Mouse (Mus musculus) intestine, postnatal 0 days (tissue): ENCODE measurements around the gene Bloc1s6. TPM values are rescaled to one million over a fixed set of nuclear protein-coding genes. Genes with fewer than 3 reads are reported as not detected.

Source experiments
- ATAC-seq: fragments of 200-750 bp; cut with Nextera tagmentation; 2 replicates; pipeline ENCODE4 v1.8.0; 2017; ENCODE audit warnings: mild to moderate bottlenecking, moderate TSS enrichment, moderate library complexity
- H3K27ac ChIP-seq: fragments of 300-500 bp; sonication (generic); 2 replicates; pipeline ENCODE4 v1.5.1; 2014; ENCODE audit warnings: mild to moderate bottlenecking, low read depth, low read length, moderate library complexity
- H3K27me3 ChIP-seq: fragments of 300-500 bp; sonication (generic); replicated peaks from 2 replicates; pipeline ENCODE4 v1.6.1; 2014; ENCODE audit warnings: low read length, mixed read lengths; ENCODE audit not compliant: control insufficient read depth, insufficient read depth
- H3K36me3 ChIP-seq: fragments of 300-500 bp; sonication (generic); 2 replicates; pipeline ENCODE4 v1.6.1; 2014; ENCODE audit warnings: mild to moderate bottlenecking, moderate library complexity; ENCODE audit not compliant: control insufficient read depth, insufficient read depth
- H3K4me1 ChIP-seq: fragments of 300-500 bp; sonication (generic); replicated peaks from 2 replicates; pipeline ENCODE4 v1.6.1; 2014; ENCODE audit warnings: antibody characterized with exemption, low read length, mixed read lengths; ENCODE audit not compliant: control insufficient read depth, insufficient read depth
- H3K4me2 ChIP-seq: fragments of 300-500 bp; sonication (generic); replicated peaks from 2 replicates; pipeline ENCODE4 v1.6.1; 2014; ENCODE audit warnings: low read depth, mild to moderate bottlenecking, moderate library complexity
- H3K4me3 ChIP-seq: fragments of 300-500 bp; sonication (generic); 2 replicates; pipeline ENCODE4 v1.5.1; 2014; ENCODE audit warnings: low read depth, low read length
- H3K9ac ChIP-seq: fragments of 300-500 bp; sonication (generic); 2 replicates; pipeline ENCODE4 v1.6.1; 2014; ENCODE audit warnings: mild to moderate bottlenecking, low read depth, low read length
- H3K9me3 ChIP-seq: fragments of 300-500 bp; sonication (generic); 2 replicates; pipeline ENCODE4 v1.6.1; 2016; ENCODE audit warnings: mixed run types; ENCODE audit not compliant: control insufficient read depth
- CTCF ChIP-seq: sonication (generic); IDR thresholded peaks from 2 replicates; pipeline ENCODE4 v1.5.1; 2016; ENCODE audit warnings: low read depth, mild to moderate bottlenecking, control low read depth, antibody characterized with exemption, moderate library complexity
- WGBS: fragments of 180-500 bp; shearing (Covaris S2); extraction: QIAGEN DNeasy Blood & Tissue Kit; methylation state at CpG from one replicate; pipeline ENCODE4 v1.1.7; 2014; 5-methylcytosine and 5-hydroxymethylcytosine counted together
- polyA plus RNA-seq: library from polyadenylated mRNA; unstranded; fragments of >200 nt; fragmentation: Nextera tagmentation; extraction: Ambion mirVana; gene quantifications from 2 replicates; pipeline ENCODE4 v1.2.1, GENCODE M21; 2015

The Bloc1s6 gene
- polyA plus RNA-seq, 1 experiment from 2014 or later, result 38.3 TPM

DNA sequence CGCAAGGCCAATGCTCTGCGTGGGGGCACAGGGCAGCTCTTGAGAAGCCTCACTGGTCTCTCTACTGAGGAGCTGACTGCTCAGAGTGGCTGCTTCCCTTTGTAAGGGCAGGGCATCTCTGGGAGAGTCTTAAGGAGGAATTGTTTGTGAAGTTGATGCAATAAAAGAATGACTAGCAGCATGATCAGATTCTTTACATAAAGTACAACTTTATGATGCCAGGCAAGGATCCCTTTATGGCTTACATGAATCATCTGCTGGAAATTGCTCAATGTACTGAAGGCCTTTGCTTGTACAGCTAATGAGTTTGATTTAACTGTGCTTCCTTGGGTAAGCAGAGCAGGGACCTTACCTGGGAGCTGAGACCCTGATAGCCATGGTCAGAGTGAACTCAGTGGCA lies 45.4 kb downstream of the Bloc1s6 start:
- H3K36me3 ChIP-seq, result no peaks in the 10 kb centered on the region
- no peak overlapping the region for H3K9ac ChIP-seq
- no peaks in the 10 kb centered on the region for H3K9me3 ChIP-seq
- no peak overlapping the region for H3K27ac ChIP-seq
- ATAC-seq, result peak; percentile 86
- no peaks in the 10 kb centered on the region for H3K27me3 ChIP-seq
- no peak overlapping the region for H3K4me2 ChIP-seq
- no peak for TF ChIP-seq CTCF
- H3K4me3 ChIP-seq, result no peak overlapping the region
- H3K4me1 ChIP-seq, result peaks cover 12% of the 10 kb centered on the region
- WGBS, result 41% methylated on average over 2 of the region's 2 CpGs

DNA sequence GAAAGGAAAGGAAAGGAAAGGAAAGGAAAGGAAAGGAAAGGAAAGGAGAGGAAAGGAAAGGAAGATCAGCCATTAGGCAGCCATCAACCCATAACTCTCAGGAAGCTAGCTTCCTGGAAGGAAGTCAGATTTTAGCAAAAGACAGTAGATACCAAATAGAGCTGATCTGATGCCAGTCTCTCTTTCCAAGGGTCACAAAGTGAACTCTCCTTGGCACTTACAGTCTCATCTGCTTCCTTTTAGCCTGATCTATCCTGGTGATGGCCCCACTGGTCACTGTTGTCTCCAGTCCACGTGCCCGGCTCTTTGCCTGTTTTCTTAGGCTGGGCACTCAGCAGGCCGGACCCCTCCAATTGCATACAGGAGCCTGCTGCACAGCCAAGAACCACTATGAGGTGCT lies 46.4 kb downstream of the Bloc1s6 start:
- H3K9ac ChIP-seq, result no peak overlapping the region
- TF ChIP-seq CTCF, result no peak
- H3K27ac ChIP-seq, result no peak overlapping the region
- no peaks in the 10 kb centered on the region for H3K27me3 ChIP-seq
- H3K36me3 ChIP-seq, result no peaks in the 10 kb centered on the region
- H3K4me1 ChIP-seq, result peaks cover 12% of the 10 kb centered on the region
- no peak overlapping the region for H3K4me3 ChIP-seq
- no peaks in the 10 kb centered on the region for H3K9me3 ChIP-seq
- no peak for ATAC-seq
- WGBS, result 99% methylated on average over 3 of the region's 3 CpGs
- H3K4me2 ChIP-seq, result no peak overlapping the region

DNA sequence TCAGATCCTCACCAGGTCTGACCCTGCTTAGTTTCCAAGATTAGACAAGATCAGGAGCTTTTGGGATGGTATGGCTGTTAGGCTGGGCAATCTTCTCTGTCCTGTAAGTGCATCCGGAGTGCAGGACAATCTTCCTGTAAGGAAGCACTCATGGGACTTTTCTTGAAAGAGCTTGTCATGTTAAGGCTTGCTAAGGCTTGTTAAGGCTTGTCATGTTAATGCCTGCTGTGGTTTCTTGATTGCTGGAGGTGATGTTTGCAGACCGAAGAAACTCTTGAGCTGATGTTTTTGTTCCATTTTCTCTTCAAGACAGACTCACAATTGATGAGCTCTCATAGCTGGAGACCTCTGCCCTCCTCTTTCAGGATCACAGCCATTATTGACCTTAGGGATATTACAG lies 47.9 kb downstream of the Bloc1s6 start:
- ATAC-seq, result no peak
- 93% methylated on average over 2 of the region's 2 CpGs for WGBS

DNA sequence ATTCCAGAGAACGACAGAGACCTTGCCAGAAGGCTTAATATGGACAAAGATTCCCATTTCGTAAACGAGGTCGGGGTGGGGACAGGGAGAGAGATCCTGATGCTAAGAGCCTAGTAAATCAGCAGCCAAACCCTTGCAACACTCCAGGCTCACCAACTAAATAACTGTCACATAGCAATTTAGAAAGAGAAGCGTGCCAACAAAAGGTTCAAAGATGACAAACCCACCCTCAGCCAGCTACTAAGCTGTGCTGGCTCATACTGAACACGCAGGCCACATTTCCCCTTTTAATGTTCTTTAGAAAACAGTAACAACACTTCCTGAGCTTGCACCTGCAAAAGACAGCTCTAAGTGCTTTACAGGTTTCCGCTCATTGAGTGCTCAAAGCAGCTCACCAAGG lies 51.0 kb downstream of the Bloc1s6 start:
- Histone ChIP-seq H3K4me3 (no peak overlapping the region), H3K9me3 (no peaks in the 10 kb centered on the region), H3K4me2 (no peak overlapping the region), H3K4me1 (peaks cover 4% of the 10 kb centered on the region; the same call in 1 of the 2 replicates), H3K36me3 (no peaks in the 10 kb centered on the region), H3K27ac (no peak overlapping the region), H3K9ac (no peak overlapping the region), H3K27me3 (no peaks in the 10 kb centered on the region)
- no peak; the same call in 1 of the 2 replicates for ATAC-seq
- 66% methylated on average over 7 of the region's 7 CpGs for WGBS
- TF ChIP-seq CTCF, result no peak

More for the DNA sequence above, 47.9 kb downstream of the Bloc1s6 start:
- H3K9me3 ChIP-seq, result no peaks in the 10 kb centered on the region
- no peak overlapping the region for H3K9ac ChIP-seq
- H3K36me3 ChIP-seq, result no peaks in the 10 kb centered on the region
- H3K4me2 ChIP-seq, result no peak overlapping the region
- H3K27me3 ChIP-seq, result no peaks in the 10 kb centered on the region
- H3K4me1 ChIP-seq, result peaks cover 12% of the 10 kb centered on the region
- H3K27ac ChIP-seq, result no peak overlapping the region
- no peak for TF ChIP-seq CTCF
- no peak overlapping the region for H3K4me3 ChIP-seq

DNA sequence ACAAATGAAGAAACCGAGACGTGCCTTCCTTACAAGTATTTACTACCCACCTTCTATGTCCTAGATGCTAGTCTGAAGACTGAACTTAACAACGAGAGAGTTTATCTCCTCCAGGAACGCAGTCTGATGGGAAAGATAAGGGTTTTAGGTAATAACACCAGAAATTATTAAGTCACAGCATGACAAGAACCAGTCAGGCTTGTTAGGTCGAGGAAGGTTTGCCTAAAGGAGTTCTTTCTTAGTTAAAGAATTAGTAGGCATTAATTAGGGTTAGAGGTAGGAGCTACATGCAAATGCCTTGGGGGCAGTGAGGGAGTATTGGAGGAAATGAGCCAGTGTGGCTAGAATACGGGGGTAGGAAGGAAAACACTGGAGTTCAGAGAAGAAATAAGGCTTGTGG lies 51.4 kb downstream of the Bloc1s6 start:
- no peaks in the 10 kb centered on the region for H3K27me3 ChIP-seq
- no peak for ATAC-seq
- WGBS, result 56% methylated on average over 6 of the region's 6 CpGs

More for the DNA sequence above, 51.4 kb downstream of the Bloc1s6 start:
- Histone ChIP-seq H3K9ac (no peak overlapping the region), H3K4me3 (no peak overlapping the region), H3K9me3 (no peaks in the 10 kb centered on the region), H3K36me3 (no peaks in the 10 kb centered on the region), H3K4me2 (no peak overlapping the region), H3K4me1 (peaks cover 2% of the 10 kb centered on the region; the same call in 1 of the 2 replicates), H3K27ac (no peak overlapping the region)
- no peak for TF ChIP-seq CTCF

Other genes with a start within 250 kb of the Bloc1s6 start
- gene Gatm, start 127.2 kb upstream of the Bloc1s6 start, polyA plus RNA-seq, result 184 and 255 TPM in 2 replicates
- 31.7 and 38.4 TPM in 2 replicates for gene AA467197, start 101.5 kb upstream of the Bloc1s6 start, polyA plus RNA-seq
- 13.4 and 13.7 TPM in 2 replicates for gene Slc30a4, start 35.8 kb upstream of the Bloc1s6 start, polyA plus RNA-seq
- 58.3 and 62.2 TPM in 2 replicates for gene Sqor, start 26.7 kb downstream of the Bloc1s6 start, polyA plus RNA-seq